Mouse (Mus musculus): ENCODE measurements around the gene Tent2. TPM values are rescaled to one million over a fixed set of nuclear protein-coding genes. Genes with fewer than 3 reads are reported as not detected.

The Tent2 gene
- polyA plus RNA-seq, 1 experiment from 2014 or later = 74.4 TPM

GRCm38 (mm10) chr13:93136251-93136650, 55.9 kb downstream of the Tent2 start:
- WGBS = 87% methylated on average over 1 of the region's 1 CpGs
- H3K9ac ChIP-seq (replicated peaks; ENCODE audit: low read depth, low read length) = no peak overlapping the region
- H3K4me3 ChIP-seq (ENCODE audit: low read depth, low read length) = no peak overlapping the region

GRCm38 (mm10) chr13:93135501-93135900, 56.7 kb downstream of the Tent2 start:
- H3K9ac ChIP-seq (replicated peaks; ENCODE audit: low read depth, low read length) = no peak overlapping the region
- no peaks in the 10 kb centered on the region for H3K27me3 ChIP-seq (ENCODE audit: control insufficient read depth, insufficient read depth, low read length)
- WGBS = 78% methylated on average over 2 of the region's 2 CpGs
- H3K4me1 ChIP-seq (ENCODE audit: control insufficient read depth, insufficient read depth, low read length) = no peaks in the 10 kb centered on the region
- H3K4me2 ChIP-seq (replicated peaks; ENCODE audit: low read depth, low read length) = no peak overlapping the region
- no peak for ATAC-seq (ENCODE audit: insufficient number of reproducible peaks, insufficient read depth, low FRiP score, low read depth)
- no peak overlapping the region for H3K4me3 ChIP-seq (ENCODE audit: low read depth, low read length)
- H3K27ac ChIP-seq (ENCODE audit: low read length) = no peak overlapping the region
- no peaks in the 10 kb centered on the region for H3K36me3 ChIP-seq (ENCODE audit: control insufficient read depth, insufficient read depth, low read length)
- no peaks in the 10 kb centered on the region for H3K9me3 ChIP-seq (ENCODE audit: control insufficient read depth, low read depth, low read length)

More at GRCm38 (mm10) chr13:93136251-93136650, 55.9 kb downstream of the Tent2 start:
- Histone ChIP-seq H3K9me3 (ENCODE audit: control insufficient read depth, low read depth, low read length) (no peaks in the 10 kb centered on the region), H3K27me3 (ENCODE audit: control insufficient read depth, insufficient read depth, low read length) (no peaks in the 10 kb centered on the region), H3K4me1 (ENCODE audit: control insufficient read depth, insufficient read depth, low read length) (no peaks in the 10 kb centered on the region), H3K36me3 (ENCODE audit: control insufficient read depth, insufficient read depth, low read length) (no peaks in the 10 kb centered on the region), H3K4me2 (replicated peaks; ENCODE audit: low read depth, low read length) (no peak overlapping the region), H3K27ac (ENCODE audit: low read length) (no peak overlapping the region)
- ATAC-seq (ENCODE audit: insufficient number of reproducible peaks, insufficient read depth, low FRiP score, low read depth) = no peak

- 85% methylated on average over 3 of the region's 3 CpGs for WGBS
- no peaks in the 10 kb centered on the region for H3K4me1 ChIP-seq (ENCODE audit: control insufficient read depth, insufficient read depth, low read length)
- no peak overlapping the region for H3K9ac ChIP-seq (replicated peaks; ENCODE audit: low read depth, low read length)
- H3K4me3 ChIP-seq (ENCODE audit: low read depth, low read length) = no peak overlapping the region
- H3K4me2 ChIP-seq (replicated peaks; ENCODE audit: low read depth, low read length) = no peak overlapping the region
- no peak overlapping the region for H3K27ac ChIP-seq (ENCODE audit: low read length)
- ATAC-seq (ENCODE audit: insufficient number of reproducible peaks, insufficient read depth, low FRiP score, low read depth) = no peak
- no peaks in the 10 kb centered on the region for H3K9me3 ChIP-seq (ENCODE audit: control insufficient read depth, low read depth, low read length)
- no peaks in the 10 kb centered on the region for H3K36me3 ChIP-seq (ENCODE audit: control insufficient read depth, insufficient read depth, low read length)
- no peaks in the 10 kb centered on the region for H3K27me3 ChIP-seq (ENCODE audit: control insufficient read depth, insufficient read depth, low read length)
These were observed 61.5 kb downstream of the Tent2 start for GRCm38 (mm10) chr13:93130674-93131073.

- Histone ChIP-seq H3K36me3 (ENCODE audit: control insufficient read depth, insufficient read depth, low read length) (no peaks in the 10 kb centered on the region), H3K9me3 (ENCODE audit: control insufficient read depth, low read depth, low read length) (no peaks in the 10 kb centered on the region), H3K9ac (replicated peaks; ENCODE audit: low read depth, low read length) (no peak overlapping the region), H3K27ac (ENCODE audit: low read length) (no peak overlapping the region), H3K4me1 (ENCODE audit: control insufficient read depth, insufficient read depth, low read length) (no peaks in the 10 kb centered on the region), H3K4me3 (ENCODE audit: low read depth, low read length) (no peak overlapping the region), H3K4me2 (replicated peaks; ENCODE audit: low read depth, low read length) (no peak overlapping the region), H3K27me3 (ENCODE audit: control insufficient read depth, insufficient read depth, low read length) (no peaks in the 10 kb centered on the region)
- 82% methylated on average over 5 of the region's 5 CpGs for WGBS
- ATAC-seq (ENCODE audit: insufficient number of reproducible peaks, insufficient read depth, low FRiP score, low read depth) = no peak
These were observed 63.2 kb downstream of the Tent2 start for GRCm38 (mm10) chr13:93128961-93129360.

- no peaks in the 10 kb centered on the region for H3K27me3 ChIP-seq (ENCODE audit: control insufficient read depth, insufficient read depth, low read length)
These were observed 63.9 kb downstream of the Tent2 start for GRCm38 (mm10) chr13:93128111-93128860.

GRCm38 (mm10) chr13:93122321-93122720, 69.9 kb downstream of the Tent2 start:
- no peak overlapping the region for H3K9ac ChIP-seq (replicated peaks; ENCODE audit: low read depth, low read length)
- 90% methylated on average over 9 of the region's 9 CpGs for WGBS
- no peak overlapping the region for H3K4me2 ChIP-seq (replicated peaks; ENCODE audit: low read depth, low read length)
- no peak overlapping the region for H3K27ac ChIP-seq (ENCODE audit: low read length)
- no peaks in the 10 kb centered on the region for H3K9me3 ChIP-seq (ENCODE audit: control insufficient read depth, low read depth, low read length)
- no peak for ATAC-seq (ENCODE audit: insufficient number of reproducible peaks, insufficient read depth, low FRiP score, low read depth)
- no peak overlapping the region for H3K4me3 ChIP-seq (ENCODE audit: low read depth, low read length)
- H3K36me3 ChIP-seq (ENCODE audit: control insufficient read depth, insufficient read depth, low read length) = no peaks in the 10 kb centered on the region
- H3K4me1 ChIP-seq (ENCODE audit: control insufficient read depth, insufficient read depth, low read length) = no peaks in the 10 kb centered on the region
- no peaks in the 10 kb centered on the region for H3K27me3 ChIP-seq (ENCODE audit: control insufficient read depth, insufficient read depth, low read length)

More at GRCm38 (mm10) chr13:93128111-93128860, 63.9 kb downstream of the Tent2 start:
- no peak for ATAC-seq (ENCODE audit: insufficient number of reproducible peaks, insufficient read depth, low FRiP score, low read depth)
- H3K27ac ChIP-seq (ENCODE audit: low read length) = no peak overlapping the region
- H3K36me3 ChIP-seq (ENCODE audit: control insufficient read depth, insufficient read depth, low read length) = no peaks in the 10 kb centered on the region
- no peak overlapping the region for H3K4me3 ChIP-seq (ENCODE audit: low read depth, low read length)
- WGBS = 61% methylated on average over 8 of the region's 8 CpGs
- no peak overlapping the region for H3K4me2 ChIP-seq (replicated peaks; ENCODE audit: low read depth, low read length)
- no peaks in the 10 kb centered on the region for H3K4me1 ChIP-seq (ENCODE audit: control insufficient read depth, insufficient read depth, low read length)
- no peak overlapping the region for H3K9ac ChIP-seq (replicated peaks; ENCODE audit: low read depth, low read length)
- no peaks in the 10 kb centered on the region for H3K9me3 ChIP-seq (ENCODE audit: control insufficient read depth, low read depth, low read length)

- H3K4me2 ChIP-seq (replicated peaks; ENCODE audit: low read depth, low read length) = no peak overlapping the region
- no peaks in the 10 kb centered on the region for H3K4me1 ChIP-seq (ENCODE audit: control insufficient read depth, insufficient read depth, low read length)
- H3K9ac ChIP-seq (replicated peaks; ENCODE audit: low read depth, low read length) = no peak overlapping the region
- no peaks in the 10 kb centered on the region for H3K27me3 ChIP-seq (ENCODE audit: control insufficient read depth, insufficient read depth, low read length)
- no peaks in the 10 kb centered on the region for H3K9me3 ChIP-seq (ENCODE audit: control insufficient read depth, low read depth, low read length)
- WGBS = 63% methylated on average over 7 of the region's 7 CpGs
- H3K4me3 ChIP-seq (ENCODE audit: low read depth, low read length) = no peak overlapping the region
- ATAC-seq (ENCODE audit: insufficient number of reproducible peaks, insufficient read depth, low FRiP score, low read depth) = no peak
- no peak overlapping the region for H3K27ac ChIP-seq (ENCODE audit: low read length)
- no peaks in the 10 kb centered on the region for H3K36me3 ChIP-seq (ENCODE audit: control insufficient read depth, insufficient read depth, low read length)
These were observed 74.9 kb downstream of the Tent2 start for GRCm38 (mm10) chr13:93117241-93117640.

- H3K27ac ChIP-seq (ENCODE audit: low read length) = no peak overlapping the region
- no peak overlapping the region for H3K9ac ChIP-seq (replicated peaks; ENCODE audit: low read depth, low read length)
- no peak for ATAC-seq (ENCODE audit: insufficient number of reproducible peaks, insufficient read depth, low FRiP score, low read depth)
- 77% methylated on average over 4 of the region's 4 CpGs for WGBS
- H3K27me3 ChIP-seq (ENCODE audit: control insufficient read depth, insufficient read depth, low read length) = no peaks in the 10 kb centered on the region
- no peak overlapping the region for H3K4me2 ChIP-seq (replicated peaks; ENCODE audit: low read depth, low read length)
- H3K36me3 ChIP-seq (ENCODE audit: control insufficient read depth, insufficient read depth, low read length) = no peaks in the 10 kb centered on the region
- H3K9me3 ChIP-seq (ENCODE audit: control insufficient read depth, low read depth, low read length) = no peaks in the 10 kb centered on the region
- H3K4me3 ChIP-seq (ENCODE audit: low read depth, low read length) = no peak overlapping the region
- H3K4me1 ChIP-seq (ENCODE audit: control insufficient read depth, insufficient read depth, low read length) = no peaks in the 10 kb centered on the region
These were observed 89.7 kb downstream of the Tent2 start for GRCm38 (mm10) chr13:93102340-93103090.

Measured in stomach, embryonic 14.5 days (tissue).